Mouse (Mus musculus): Measurements from ENCODE around the gene Snapc3.
"Not testable (repeated sequence)": the region's sequence is repeated elsewhere in the genome, so short reads cannot be mapped to it uniquely, and the experiment has no call there.

The Snapc3 gene

DNA sequence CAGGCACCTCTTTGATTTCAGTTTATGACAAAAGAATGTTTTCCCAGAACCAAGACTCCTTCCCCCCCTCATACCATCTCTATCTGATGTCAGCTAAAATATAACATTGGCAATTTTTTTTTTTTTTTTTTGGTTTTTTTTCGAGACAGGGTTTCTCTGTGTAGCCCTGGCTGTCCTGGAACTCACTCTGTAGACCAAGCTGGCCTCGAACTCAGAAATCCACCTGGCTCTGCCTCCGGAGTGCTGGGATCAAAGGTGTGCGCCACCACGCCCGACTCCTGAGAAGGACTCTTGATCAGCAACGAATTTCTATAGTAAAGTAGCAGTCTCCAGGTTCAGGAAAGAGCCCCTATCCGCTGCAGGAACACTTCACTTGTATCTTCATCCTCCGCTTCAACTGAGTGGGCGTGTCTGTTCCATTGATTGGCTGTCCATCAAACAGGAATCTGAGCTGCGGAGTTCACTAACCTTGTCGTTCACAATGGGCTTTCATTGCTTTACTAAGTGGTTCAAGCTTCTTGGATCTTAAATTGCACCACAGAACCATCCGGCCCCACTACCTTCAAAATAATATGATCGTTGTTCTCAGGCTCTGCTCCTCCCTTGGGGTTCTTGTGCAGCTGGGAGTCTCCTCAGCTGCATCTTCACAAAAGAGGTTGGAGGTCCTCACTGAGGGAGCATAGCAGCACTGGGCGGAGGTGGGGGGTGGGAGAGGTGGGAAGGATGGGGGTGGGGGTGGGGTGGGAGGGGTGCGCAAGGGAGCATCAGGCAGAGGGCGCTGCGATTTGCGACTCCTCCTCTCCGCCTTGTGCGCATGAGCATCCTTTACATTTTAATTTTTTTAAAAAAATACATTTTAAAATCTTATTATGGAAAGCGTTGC lies 82.9 kb downstream of the Snapc3 start:
- peak; percentile 81 for DNase-seq (ENCODE audit: low read depth, low spot score)

GRCm38 (mm10) chr4:83501037-83501430 lies 83.5 kb downstream of the Snapc3 start:
- DNase-seq (ENCODE audit: low read depth, low spot score): no peak

DNA sequence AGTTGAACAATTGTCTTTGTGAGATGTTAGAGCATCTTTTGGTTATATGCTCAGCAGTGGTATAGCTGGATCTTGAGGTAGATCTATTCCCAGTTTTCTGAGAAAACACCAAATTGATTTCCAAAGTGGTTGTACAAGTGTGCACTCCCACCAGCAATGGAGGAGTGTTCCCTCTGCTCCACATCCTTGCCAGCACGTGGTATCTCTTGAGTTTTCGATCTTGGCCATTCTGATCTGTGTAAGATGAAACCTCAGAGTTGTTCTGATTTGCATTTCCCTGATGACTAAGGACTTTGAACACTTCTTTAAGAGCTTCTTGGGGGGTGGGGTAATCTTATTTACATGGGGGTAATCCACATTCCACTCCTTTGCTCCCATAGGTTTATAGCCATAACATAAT lies 92.1 kb downstream of the Snapc3 start:
- no peak for DNase-seq (ENCODE audit: low read depth, low spot score)

GRCm38 (mm10) chr4:83511083-83511482 lies 93.6 kb downstream of the Snapc3 start:
- peak; percentile 88 for DNase-seq (ENCODE audit: low read depth, low spot score)

DNA sequence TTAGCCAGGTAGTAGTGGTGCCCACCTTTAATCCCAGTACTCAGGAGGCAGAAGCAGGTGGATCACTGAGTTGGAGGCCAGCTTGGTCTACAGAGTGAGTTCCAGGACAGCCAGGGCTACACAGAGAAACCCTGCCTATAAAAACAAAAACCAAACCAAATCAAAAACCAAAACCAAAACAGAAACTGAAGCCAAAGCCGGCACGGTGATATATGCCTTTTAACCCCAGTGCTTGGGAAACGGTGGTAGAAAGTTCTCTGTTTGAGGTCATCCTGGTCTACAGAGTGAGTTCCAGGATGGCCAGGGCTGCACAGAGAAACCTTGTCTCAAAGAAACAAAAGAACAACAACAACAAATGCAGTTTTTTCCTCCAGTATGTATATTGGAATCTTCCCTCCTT lies 94.7 kb downstream of the Snapc3 start:
- DNase-seq (ENCODE audit: low read depth, low spot score): no peak

DNA sequence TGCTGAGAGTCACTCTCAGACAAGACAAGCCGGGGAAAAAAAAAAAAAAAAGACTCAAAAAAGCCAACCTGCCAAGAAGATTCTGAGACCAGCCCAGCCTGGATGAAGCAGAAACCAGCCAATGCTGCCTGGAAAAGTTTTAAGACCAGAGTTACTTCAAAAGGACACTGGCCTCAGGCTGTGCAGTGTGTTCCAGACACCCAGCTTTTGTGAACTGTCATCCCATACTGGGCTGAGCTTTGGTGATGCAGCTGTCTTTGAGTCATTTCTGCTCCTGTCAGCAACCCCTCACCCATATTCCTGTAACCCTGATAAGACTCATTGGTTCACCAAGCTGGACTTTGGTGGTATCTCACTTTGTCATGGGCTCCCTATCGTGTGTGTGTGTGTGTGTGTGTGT lies 95.1 kb downstream of the Snapc3 start:
- no peak for DNase-seq (ENCODE audit: low read depth, low spot score)

GRCm38 (mm10) chr4:83514183-83514582 lies 96.7 kb downstream of the Snapc3 start:
- no peak for DNase-seq (ENCODE audit: low read depth, low spot score)

- DNase-seq (ENCODE audit: low read depth, low spot score): peak; percentile 40
These were observed 97.6 kb downstream of the Snapc3 start for GRCm38 (mm10) chr4:83514976-83515669.

- DNase-seq (ENCODE audit: low read depth, low spot score): not testable (repeated sequence)
These were observed 98.6 kb downstream of the Snapc3 start for GRCm38 (mm10) chr4:83516144-83516543.
